Mouse (Mus musculus) G1E (cell line): Measurements from ENCODE around the gene Rbms1.

ENCODE experiments used
- CTCF ChIP-seq: IDR thresholded peaks from 2 replicates; pipeline ENCODE4 v1.5.1; 2012; ENCODE audit warnings: low read depth, low read length, inconsistent platforms, mixed read lengths
- GATA1 ChIP-seq: IDR thresholded peaks from 2 replicates; pipeline ENCODE4 v1.6.1; 2012; ENCODE audit warnings: borderline replicate concordance, low read length, inconsistent platforms, mixed read lengths
- GATA2 ChIP-seq: IDR thresholded peaks from 2 replicates; pipeline ENCODE4 v1.6.1; 2012; ENCODE audit warnings: low read depth, low read length, inconsistent platforms, borderline replicate concordance
- POLR2AphosphoS5 ChIP-seq: IDR thresholded peaks from 2 replicates; pipeline ENCODE4 v1.6.1; 2012; ENCODE audit warnings: low read depth, low read length, inconsistent platforms; ENCODE audit not compliant: insufficient replicate concordance

DNA sequence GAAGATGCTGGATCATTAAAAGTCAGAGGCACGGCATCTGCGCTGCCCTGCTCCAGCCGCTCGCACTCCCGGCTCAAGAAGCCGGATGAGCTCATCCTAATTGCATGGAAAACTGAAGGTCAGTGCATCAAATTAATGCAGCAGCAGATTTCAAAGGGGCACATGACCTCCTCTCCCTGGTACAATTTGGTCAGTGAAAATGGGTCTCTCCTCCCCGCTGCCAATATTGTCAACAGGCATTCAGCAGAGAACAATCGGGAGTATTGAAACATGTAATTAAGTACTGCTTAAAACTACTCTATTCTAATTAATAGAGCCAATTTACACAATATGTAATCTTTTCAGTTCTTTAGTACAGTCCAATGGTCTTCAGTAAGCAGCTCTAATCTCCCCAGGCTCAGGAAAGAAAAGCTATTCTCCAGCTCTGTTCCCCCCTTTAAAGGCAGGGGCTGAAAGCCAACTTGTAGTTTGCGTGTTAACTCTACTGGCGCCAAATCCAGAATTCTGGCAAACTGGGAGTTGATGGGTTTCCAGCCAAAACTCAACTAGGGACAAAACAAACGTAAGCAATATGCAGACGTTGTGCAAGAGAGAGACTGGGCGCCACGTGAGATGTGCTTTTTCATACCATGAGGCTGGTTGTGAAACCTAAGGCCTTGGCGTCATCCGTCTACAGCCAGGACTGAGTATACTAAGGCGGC, 165.9 kb downstream of the Rbms1 start:
- TF ChIP-seq CTCF, result no peak
- TF ChIP-seq GATA1, result no peak
- no peak for TF ChIP-seq POLR2AphosphoS5
- TF ChIP-seq GATA2, result no peak
